8 mouse cellular contexts compared by ENCODE assay signal in the genomic region with DNA sequence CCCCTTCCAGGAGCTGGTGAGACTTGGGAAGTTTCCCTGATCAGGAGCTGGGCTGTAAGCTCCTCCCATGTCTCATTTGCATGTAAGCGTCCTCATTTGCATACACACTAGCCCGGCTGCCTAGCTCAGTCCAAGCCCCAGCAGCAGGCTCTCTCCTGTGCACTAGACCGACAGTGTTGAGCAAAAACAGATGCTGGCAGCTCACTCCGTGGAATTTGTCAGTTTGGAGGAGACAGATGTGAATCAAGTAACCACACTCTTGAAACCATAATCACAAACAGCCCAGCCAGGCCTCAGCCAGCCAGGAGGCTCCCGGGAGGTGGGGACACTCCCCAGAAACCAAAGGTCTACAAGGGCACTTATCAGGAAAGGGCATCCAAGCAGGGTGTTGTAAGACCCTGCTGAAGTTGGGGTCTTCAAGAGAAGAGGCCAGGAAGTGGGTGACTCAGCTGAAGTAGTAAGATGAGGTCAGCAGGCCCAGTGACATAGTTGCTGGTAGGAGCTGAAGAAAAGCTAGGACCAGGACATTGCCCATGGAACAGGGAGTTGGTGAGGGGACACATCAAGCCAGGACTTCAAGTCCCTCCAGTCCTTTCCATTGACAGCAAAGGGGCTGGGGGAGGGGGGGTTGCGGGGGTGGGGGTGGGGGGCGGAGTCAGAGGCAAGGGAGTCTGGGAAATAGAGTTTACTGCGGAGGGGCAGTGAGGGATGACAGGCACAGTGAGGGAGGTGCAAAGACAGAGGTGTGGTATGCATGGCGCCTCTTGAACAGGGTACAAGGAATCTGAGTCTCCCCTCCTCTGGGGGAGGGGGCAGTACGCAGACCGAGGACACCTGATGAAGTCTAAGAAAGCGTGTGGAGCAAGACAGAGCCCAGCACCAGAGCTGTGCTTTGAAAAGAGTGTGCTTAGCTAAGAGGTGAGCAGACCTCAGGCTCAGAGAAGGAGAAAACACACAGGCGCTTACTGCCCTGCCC. TPM values are rescaled to one million over a fixed set of nuclear protein-coding genes. Genes with fewer than 3 reads are reported as not detected.
DNase-seq lines count a peak whose midpoint lies in the region; TF ChIP-seq lines count a peak whose summit lies in the region.

No protein-coding gene starts in this region.

- no peak for TF ChIP-seq CTCF in brain, embryonic 14.5 days (IDR thresholded peaks at IDR 0.05; ENCODE audit: borderline replicate concordance, extremely low read depth, insufficient read depth, insufficient read length)

- DNase-seq in 416B (ENCODE audit: low read depth) = peak; percentile 32
- peak; percentile 92 for DNase-seq in brain, embryonic 14.5 days (ENCODE audit: low read depth)
- DNase-seq in heart, adult 9 months (ENCODE audit: low spot score in 2 of 2) = peak; percentile 56 to 75
- DNase-seq in kidney, adult 9 months = peak; percentile 40
- DNase-seq in mesoderm, embryonic 11.5 days (ENCODE audit: low read depth, low spot score) = peak; percentile 80
- DNase-seq in layer of hippocampus, adult 18-20 months (ENCODE audit: low spot score in 2 of 2) = no peak
- no peak for DNase-seq in urinary bladder, adult 18-20 months (ENCODE audit: low spot score in 2 of 2)
- no peak for DNase-seq in urinary bladder, postnatal 36 days (ENCODE audit: low spot score in 2 of 2)

- TF ChIP-seq POLR2A in brain, embryonic 14.5 days (IDR thresholded peaks at IDR 0.05; ENCODE audit: borderline replicate concordance, extremely low read depth, insufficient read depth, insufficient read length, poor library complexity, severe bottlenecking) = no peak

RNA-seq across cellular contexts. Expression of a gene that starts 11.1 kb away (rescaled TPM):
- 70.3 and 70.4 TPM in 2 replicates for polyA plus RNA-seq in brain, embryonic 14.5 days (2012; rRNA removed)
- 100 to 1,000 TPM; 142 to 146 TPM for total RNA-seq in layer of hippocampus, adult 18-20 months (2021)

RNA-seq across cellular contexts. Expression of a gene that starts 39.9 kb away (rescaled TPM):
- polyA plus RNA-seq in brain, embryonic 14.5 days (2012; rRNA removed) = 1.3 and 1.7 TPM in 2 replicates
- total RNA-seq in layer of hippocampus, adult 18-20 months (2021) = under 1 TPM; 0.45 to 0.58 TPM

Comparison
In these comparisons a context has a peak if more than half of its experiments do, and no peak if none do; other contexts are left out.
1. DNase-seq: peak in 416B (single experiment), brain, embryonic 14.5 days (single experiment), heart, adult 9 months (2 of 2), kidney, adult 9 months (single experiment) and mesoderm, embryonic 11.5 days (single experiment); none in layer of hippocampus, adult 18-20 months (0 of 2), urinary bladder, adult 18-20 months (0 of 2) and urinary bladder, postnatal 36 days (0 of 2).